Mouse (Mus musculus) heart, embryonic 13.5 days (tissue): ENCODE measurements around the gene Nap1l2. TPM values are rescaled to one million over a fixed set of nuclear protein-coding genes. Genes with fewer than 3 reads are reported as not detected.

Experiments used
- polyA plus RNA-seq: library from polyadenylated mRNA; unstranded; fragments of >200 nt; fragmentation: Nextera tagmentation; extraction: Ambion mirVana; gene quantifications from 2 replicates; pipeline ENCODE4 v1.2.1, GENCODE M21; 2015

Nap1l2 gene
- polyA plus RNA-seq, 1 experiment from 2014 or later: 0.83 TPM

Other genes starting within 250 kb of the Nap1l2 start
- not detected in 2 replicates for gene Cdx4, start 134.8 kb upstream of the Nap1l2 start, polyA plus RNA-seq
- gene Chic1, start 169.8 kb upstream of the Nap1l2 start, polyA plus RNA-seq: 2.7 and 2.8 TPM in 2 replicates
- not detected in 2 replicates for gene Tsx, start 227.8 kb upstream of the Nap1l2 start, polyA plus RNA-seq
- not detected in 2 replicates for gene Gm26992, start 235.4 kb upstream of the Nap1l2 start, polyA plus RNA-seq